Mouse (Mus musculus) cerebellum, postnatal 14 days (tissue): ENCODE measurements around the gene Defb28.

Experiments used
- DNase-seq, 2 experiments: peaks; one replicate each; pipeline ENCODE4 v3.0.0; 2021; ENCODE audit warnings: mixed read lengths in 2 of 2

The Defb28 gene

GRCm38 (mm10) chr2:152517981-152518380, at the start of gene Defb28:
Defb28 (plus strand) TSS chr2:152518255.
- no peak for DNase-seq

- DNase-seq = peak; percentile 70 to 71
Measured at GRCm38 (mm10) chr2:152470973-152471372, 47.1 kb upstream of the Defb28 start.

GRCm38 (mm10) chr2:152472434-152472833, 45.6 kb upstream of the Defb28 start:
- DNase-seq = no peak

- DNase-seq = no peak
Measured at GRCm38 (mm10) chr2:152476763-152477162, 41.3 kb upstream of the Defb28 start, which contains the start of gene Defb20. Defb20 (plus strand) TSS chr2:152477063.

GRCm38 (mm10) chr2:152480881-152481280, 37.2 kb upstream of the Defb28 start:
- no peak for DNase-seq

- no peak for DNase-seq
Measured at GRCm38 (mm10) chr2:152481726-152482125, 36.3 kb upstream of the Defb28 start.

GRCm38 (mm10) chr2:152487024-152487423, 31.0 kb upstream of the Defb28 start:
- peak in 1 of 2 experiments; percentile 19 for DNase-seq

- no peak for DNase-seq
Measured at GRCm38 (mm10) chr2:152490038-152490437, 28.0 kb upstream of the Defb28 start, which contains the start of gene Defb22. Defb22 (minus strand) TSS chr2:152490138.

- DNase-seq = no peak
Measured at GRCm38 (mm10) chr2:152493151-152493550, 24.9 kb upstream of the Defb28 start.

- no peak for DNase-seq
Measured at GRCm38 (mm10) chr2:152498020-152498419, 20.0 kb upstream of the Defb28 start.

- no peak for DNase-seq
Measured at GRCm38 (mm10) chr2:152500204-152500862, 17.7 kb upstream of the Defb28 start.

- DNase-seq = no peak
Measured at GRCm38 (mm10) chr2:152500863-152501229, 17.2 kb upstream of the Defb28 start.

GRCm38 (mm10) chr2:152503950-152504349, 14.1 kb upstream of the Defb28 start:
- DNase-seq = no peak

GRCm38 (mm10) chr2:152511592-152511991, 6.5 kb upstream of the Defb28 start, which contains the start of gene Defb26:
Defb26 (minus strand) TSS chr2:152511692.
- DNase-seq = no peak

GRCm38 (mm10) chr2:152516084-152516483, 2.0 kb upstream of the Defb28 start:
- DNase-seq = no peak

GRCm38 (mm10) chr2:152539944-152540710, 22.1 kb downstream of the Defb28 start, which contains the start of gene Defb29:
Defb29 (minus strand) TSS chr2:152540098.
- DNase-seq = peak in 1 of 2 experiments; percentile 30

- no peak for DNase-seq
Measured at GRCm38 (mm10) chr2:152541979-152542378, 23.9 kb downstream of the Defb28 start.

GRCm38 (mm10) chr2:152542897-152543296, 24.8 kb downstream of the Defb28 start:
- DNase-seq = no peak

- no peak for DNase-seq
Measured at GRCm38 (mm10) chr2:152543478-152543877, 25.4 kb downstream of the Defb28 start.

GRCm38 (mm10) chr2:152544691-152545090, 26.6 kb downstream of the Defb28 start:
- peak; percentile 67 to 74 for DNase-seq

- no peak for DNase-seq
Measured at GRCm38 (mm10) chr2:152548124-152548523, 30.1 kb downstream of the Defb28 start.

- peak; percentile 72 to 77 for DNase-seq
Measured at GRCm38 (mm10) chr2:152553774-152554423, 35.8 kb downstream of the Defb28 start.

- no peak for DNase-seq
Measured at GRCm38 (mm10) chr2:152556655-152557054, 38.6 kb downstream of the Defb28 start.
